Comparison of ENCODE assay signal across 32 mouse cellular contexts in the genomic region with DNA sequence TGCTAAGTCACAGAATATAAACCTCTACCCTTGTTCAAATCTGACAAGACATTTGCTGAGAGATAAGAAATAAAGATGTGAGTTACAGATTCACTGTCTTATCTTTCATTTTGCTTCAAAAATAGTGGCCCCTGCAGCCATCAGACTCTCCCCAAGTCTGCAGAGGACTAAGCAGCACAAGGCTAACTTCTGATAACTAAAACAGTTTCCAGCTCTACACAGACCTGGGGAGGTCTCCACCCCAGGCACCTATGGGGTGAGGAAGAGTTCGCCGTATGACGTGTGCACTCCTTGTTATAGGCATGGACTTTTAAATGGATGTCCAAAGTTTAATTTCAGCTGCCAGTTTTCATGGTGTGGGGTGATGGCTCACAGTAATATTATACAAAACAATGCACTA. TPM values are rescaled to one million over a fixed set of nuclear protein-coding genes. Genes with fewer than 3 reads are reported as not detected.
"Had no signal": no experiment of that assay in that cellular context is flagged by ENCODE, and none has a peak within 500 bp of the region (broad histone marks: within the 10 kb centered on the region; RNA-seq: fewer than 3 reads in every experiment).

No protein-coding gene starts in this region.

- H3K4me3 ChIP-seq: left cerebral cortex, adult 2 months; limb, embryonic 10.5 days; limb, embryonic 12.5 days; limb, embryonic 13.5 days; limb, embryonic 15.5 days; liver, embryonic 15.5 days; lung, embryonic 15.5 days; megakaryocyte, embryonic 14.5 days; midbrain, embryonic 10.5 days; midbrain, embryonic 12.5 days; midbrain, embryonic 13.5 days; midbrain, embryonic 15.5 days; myocyte; neural tube, embryonic 12.5 days had no signal

- H3K4me2 ChIP-seq: limb, embryonic 12.5 days; limb, embryonic 13.5 days; limb, embryonic 15.5 days; liver, embryonic 15.5 days; lung, embryonic 14.5 days; lung, embryonic 15.5 days; midbrain, embryonic 11.5 days; midbrain, embryonic 12.5 days; midbrain, embryonic 13.5 days; midbrain, embryonic 15.5 days; neural tube, embryonic 12.5 days had no signal

- DNase-seq: left cerebral cortex, postnatal 4 days; lung, adult 18-20 months; lung, adult 2 months; lung, embryonic 14.5 days; lung, postnatal 10 days; lung, postnatal 14 days; lung, postnatal 36 days; lung, postnatal 4 days; midbrain, embryonic 14.5 days had no signal

- H3K27me3 ChIP-seq: limb, embryonic 12.5 days; limb, embryonic 13.5 days; limb, embryonic 15.5 days; liver, embryonic 15.5 days; lung, embryonic 15.5 days; megakaryocyte, embryonic 14.5 days; midbrain, embryonic 12.5 days; midbrain, embryonic 13.5 days; midbrain, embryonic 15.5 days; neural tube, embryonic 12.5 days had no signal

- H3K9me3 ChIP-seq: limb, embryonic 10.5 days; limb, embryonic 12.5 days; limb, embryonic 13.5 days; limb, embryonic 15.5 days; liver, embryonic 15.5 days; lung, embryonic 15.5 days; megakaryocyte, embryonic 14.5 days; midbrain, embryonic 10.5 days; midbrain, embryonic 12.5 days; midbrain, embryonic 13.5 days; midbrain, embryonic 15.5 days; neural tube, embryonic 12.5 days had no signal

- ATAC-seq: lung, postnatal 0 days; midbrain, embryonic 13.5 days; midbrain, embryonic 15.5 days; midbrain, embryonic 16.5 days had no signal

- H3K36me3 ChIP-seq: limb, embryonic 10.5 days; limb, embryonic 12.5 days; limb, embryonic 13.5 days; limb, embryonic 15.5 days; liver, embryonic 15.5 days; lung, embryonic 15.5 days; midbrain, embryonic 10.5 days; midbrain, embryonic 12.5 days; midbrain, embryonic 13.5 days; midbrain, embryonic 15.5 days; neural tube, embryonic 12.5 days had no signal

- H3K27ac ChIP-seq: left cerebral cortex, adult 2 months; limb, embryonic 10.5 days; limb, embryonic 12.5 days; limb, embryonic 13.5 days; limb, embryonic 15.5 days; liver, embryonic 14.5 days; liver, embryonic 15.5 days; lung, embryonic 15.5 days; macrophage; midbrain, embryonic 10.5 days; midbrain, embryonic 12.5 days; midbrain, embryonic 13.5 days; midbrain, embryonic 15.5 days; neural tube, embryonic 12.5 days had no signal

- H3K9ac ChIP-seq: limb, embryonic 12.5 days; limb, embryonic 13.5 days; limb, embryonic 15.5 days; liver, embryonic 14.5 days; liver, embryonic 15.5 days; lung, embryonic 14.5 days; lung, embryonic 15.5 days; midbrain, embryonic 12.5 days; midbrain, embryonic 13.5 days; midbrain, embryonic 15.5 days; neural tube, embryonic 12.5 days had no signal

- H3K4me1 ChIP-seq: limb, embryonic 10.5 days; limb, embryonic 12.5 days; limb, embryonic 13.5 days; limb, embryonic 15.5 days; lung, embryonic 15.5 days; megakaryocyte, embryonic 14.5 days; midbrain, embryonic 12.5 days; midbrain, embryonic 13.5 days; midbrain, embryonic 15.5 days; neural tube, embryonic 12.5 days had no signal

RNA-seq across cellular contexts. Expression of a gene that starts 10.1 kb away (rescaled TPM):
- polyA plus RNA-seq: limb, embryonic 10.5 days; limb, embryonic 11.5 days; limb, embryonic 12.5 days; limb, embryonic 13.5 days; limb, embryonic 15.5 days; liver, adult 2 months; liver, embryonic 14.5 days; liver, embryonic 15.5 days; liver, embryonic 16.5 days; lung, embryonic 14.5 days; macrophage; midbrain, embryonic 10.5 days; midbrain, embryonic 11.5 days; midbrain, embryonic 12.5 days; midbrain, embryonic 13.5 days; midbrain, embryonic 16.5 days; myocyte; neural tube, embryonic 11.5 days; neural tube, embryonic 12.5 days had no signal
